Mouse (Mus musculus) c-Kit-positive CD71-negative TER-119-negative erythroid progenitor cells, embryonic 14.5 days (primary cell): Measurements from ENCODE around the gene Trim56.

Experiments
- DNase-seq: peaks from one replicate; pipeline ENCODE4 v3.0.0-alpha.2; 2013; ENCODE audit warnings: low read depth

Trim56 gene

GRCm38 (mm10) chr5:137108111-137108510 is 7.9 kb downstream of the Trim56 start:
- no peak for DNase-seq

- DNase-seq, result no peak
These were observed 8.3 kb downstream of the Trim56 start for GRCm38 (mm10) chr5:137107670-137108069.

GRCm38 (mm10) chr5:137107024-137107423 is 9.0 kb downstream of the Trim56 start:
- peak; percentile 92 for DNase-seq

- DNase-seq, result no peak
These were observed 9.6 kb downstream of the Trim56 start for GRCm38 (mm10) chr5:137106434-137106833.

GRCm38 (mm10) chr5:137103969-137104368 is 12.0 kb downstream of the Trim56 start:
- DNase-seq, result no peak

GRCm38 (mm10) chr5:137102575-137103522 is 13.2 kb downstream of the Trim56 start:
- peak; percentile 70 for DNase-seq

GRCm38 (mm10) chr5:137102078-137102477 is 13.9 kb downstream of the Trim56 start:
- no peak for DNase-seq

- DNase-seq, result no peak
These were observed 15.3 kb downstream of the Trim56 start for GRCm38 (mm10) chr5:137100660-137101059.

GRCm38 (mm10) chr5:137098418-137098817 is 17.6 kb downstream of the Trim56 start:
- DNase-seq, result no peak

GRCm38 (mm10) chr5:137096037-137096436 is 20.0 kb downstream of the Trim56 start:
- DNase-seq, result no peak

GRCm38 (mm10) chr5:137095135-137095534 is 20.9 kb downstream of the Trim56 start:
- no peak for DNase-seq

- DNase-seq, result no peak
These were observed 22.3 kb downstream of the Trim56 start for GRCm38 (mm10) chr5:137093720-137094119.

GRCm38 (mm10) chr5:137091560-137091959 is 24.4 kb downstream of the Trim56 start:
- DNase-seq, result no peak

- DNase-seq, result no peak
These were observed 25.1 kb downstream of the Trim56 start for GRCm38 (mm10) chr5:137090870-137091269.

GRCm38 (mm10) chr5:137087410-137087809 is 28.6 kb downstream of the Trim56 start:
- DNase-seq, result no peak

- no peak for DNase-seq
These were observed 30.3 kb downstream of the Trim56 start for GRCm38 (mm10) chr5:137085731-137086130.

GRCm38 (mm10) chr5:137085021-137085420 is 31.0 kb downstream of the Trim56 start:
- no peak for DNase-seq

GRCm38 (mm10) chr5:137083051-137083450 is 33.0 kb downstream of the Trim56 start:
- DNase-seq, result no peak

GRCm38 (mm10) chr5:137079849-137080248 is 36.2 kb downstream of the Trim56 start:
- DNase-seq, result no peak

GRCm38 (mm10) chr5:137078616-137079015 is 37.4 kb downstream of the Trim56 start:
- DNase-seq, result no peak

- DNase-seq, result no peak
These were observed 38.0 kb downstream of the Trim56 start for GRCm38 (mm10) chr5:137078041-137078440.

- DNase-seq, result no peak
These were observed 38.8 kb downstream of the Trim56 start for GRCm38 (mm10) chr5:137077187-137077586.

- DNase-seq, result no peak
These were observed 39.6 kb downstream of the Trim56 start for GRCm38 (mm10) chr5:137076191-137076930.
